Mouse (Mus musculus): ENCODE measurements around the gene Lmna. TPM values are rescaled to one million over a fixed set of nuclear protein-coding genes. Genes with fewer than 3 reads are reported as not detected.
A peak's percentile ranks its signal among the peaks of the same experiment; 100 is the strongest.

Gene Lmna
- polyA plus RNA-seq, 1 experiment from 2014 or later: 57.7 TPM

- peaks cover 59% of the 10 kb centered on the region for H3K4me1 ChIP-seq
- H3K9me3 ChIP-seq: no peaks in the 10 kb centered on the region
- no peak overlapping the region for H3K4me3 ChIP-seq
- H3K36me3 ChIP-seq: no peaks in the 10 kb centered on the region; the same call in 1 of the 2 replicates
- H3K27ac ChIP-seq: peak overlapping the region; percentile 49
- WGBS: 71% methylated on average over 7 of the region's 7 CpGs
- DNase-seq (ENCODE audit: low spot score): no peak
- peaks cover 13% of the 10 kb centered on the region for H3K27me3 ChIP-seq (ENCODE audit: insufficient read depth, poor library complexity, severe bottlenecking)
Measured at GRCm38 (mm10) chr3:88500087-88500486, 9.7 kb downstream of the Lmna start.

DNA sequence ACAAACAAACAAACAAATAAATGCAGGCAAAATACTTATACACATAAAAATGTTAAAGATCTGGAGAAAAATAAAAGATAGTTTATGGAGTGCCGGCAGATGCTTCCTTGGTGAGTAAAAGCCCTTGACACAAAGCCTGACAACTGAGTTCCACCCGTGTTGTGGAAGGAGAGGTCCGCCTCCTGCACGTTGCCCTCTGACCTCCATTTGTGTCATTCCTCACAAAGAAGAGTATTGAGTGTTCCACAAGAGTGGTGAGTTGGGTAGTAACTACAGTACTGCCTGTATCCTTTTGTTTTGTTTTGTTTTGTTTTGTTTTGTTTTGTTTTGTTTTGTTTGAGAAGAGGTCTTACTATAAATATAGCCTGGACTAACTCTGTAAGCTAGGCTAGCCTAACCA, 10.2 kb downstream of the Lmna start:
- Histone ChIP-seq H3K4me1 (peaks cover 63% of the 10 kb centered on the region), H3K9me3 (no peaks in the 10 kb centered on the region), H3K36me3 (no peaks in the 10 kb centered on the region; the same call in 1 of the 2 replicates), H3K4me3 (no peak overlapping the region), H3K27ac (no peak overlapping the region), H3K27me3 (ENCODE audit: insufficient read depth, poor library complexity, severe bottlenecking) (peaks cover 13% of the 10 kb centered on the region)
- 77% methylated on average over 4 of the region's 4 CpGs for WGBS
- no peak for DNase-seq (ENCODE audit: low spot score)

GRCm38 (mm10) chr3:88495741-88496415, 13.9 kb downstream of the Lmna start:
- 79% methylated on average over 10 of the region's 10 CpGs for WGBS
- H3K4me1 ChIP-seq: peaks cover 61% of the 10 kb centered on the region

GRCm38 (mm10) chr3:88494836-88495628, 14.7 kb downstream of the Lmna start:
- no peaks in the 10 kb centered on the region; the same call in 1 of the 2 replicates for H3K36me3 ChIP-seq
- no peak overlapping the region for H3K4me3 ChIP-seq
- H3K27me3 ChIP-seq (ENCODE audit: insufficient read depth, poor library complexity, severe bottlenecking): no peaks in the 10 kb centered on the region
- H3K27ac ChIP-seq: peak overlapping the region; percentile 91
- no peaks in the 10 kb centered on the region for H3K9me3 ChIP-seq
- DNase-seq (ENCODE audit: low spot score): peak; percentile 90
- peaks cover 61% of the 10 kb centered on the region for H3K4me1 ChIP-seq
- WGBS: 36% methylated on average over 9 of the region's 9 CpGs

More at GRCm38 (mm10) chr3:88495741-88496415, 13.9 kb downstream of the Lmna start:
- 0 out of 2 replicates have a peak, but pooled peaks cover under 1% of the 10 kb centered on the region for H3K27me3 ChIP-seq (ENCODE audit: insufficient read depth, poor library complexity, severe bottlenecking)
- no peak overlapping the region for H3K4me3 ChIP-seq
- no peak for DNase-seq (ENCODE audit: low spot score)
- peak overlapping the region; percentile 91 for H3K27ac ChIP-seq
- no peaks in the 10 kb centered on the region; the same call in 1 of the 2 replicates for H3K36me3 ChIP-seq
- H3K9me3 ChIP-seq: no peaks in the 10 kb centered on the region

DNA sequence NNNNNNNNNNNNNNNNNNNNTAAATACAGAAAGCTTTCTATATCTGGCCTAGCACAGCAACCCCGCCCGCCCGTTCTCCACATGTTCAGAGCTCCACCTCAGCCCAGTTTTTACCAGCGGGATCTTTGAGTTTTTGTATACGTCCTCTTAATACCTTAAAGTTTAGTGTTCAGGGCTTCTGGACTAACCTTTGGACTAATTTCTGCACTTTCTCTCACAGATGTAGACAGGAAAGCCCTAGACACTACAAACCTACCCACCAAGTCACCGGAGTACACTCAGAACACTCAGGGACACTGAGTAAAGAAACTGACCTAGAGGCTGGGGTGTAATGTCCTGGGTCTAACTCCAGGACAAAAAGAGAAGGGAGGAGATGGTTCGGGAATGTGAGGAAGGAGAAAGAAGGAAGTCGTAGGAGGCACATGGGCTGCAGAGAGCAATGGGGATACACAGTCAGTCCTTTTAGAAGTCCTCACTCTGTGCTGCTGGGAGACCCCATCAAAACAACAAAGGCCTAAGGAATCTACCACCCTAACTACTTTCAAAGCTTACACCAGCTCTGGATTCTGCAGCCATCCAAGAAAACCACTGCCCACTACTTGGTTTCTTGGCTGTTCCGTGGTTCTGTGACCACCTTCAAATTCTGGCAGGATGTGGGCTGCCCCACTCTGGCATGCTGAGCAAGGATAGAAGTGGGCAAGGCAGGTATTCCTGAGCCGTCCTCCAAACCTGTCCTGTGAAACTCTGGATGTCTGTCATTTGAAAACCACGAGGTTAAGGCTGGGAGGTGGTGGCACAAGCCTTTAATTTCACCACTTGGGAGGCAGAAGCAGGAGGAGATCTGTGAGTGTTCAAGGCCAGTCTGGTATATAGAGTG, 15.8 kb downstream of the Lmna start:
- Histone ChIP-seq H3K4me1 (peaks cover 69% of the 10 kb centered on the region), H3K4me3 (peak overlapping the region; percentile 56), H3K27me3 (ENCODE audit: insufficient read depth, poor library complexity, severe bottlenecking) (no peaks in the 10 kb centered on the region), H3K27ac (peak overlapping the region; percentile 91), H3K36me3 (no peaks in the 10 kb centered on the region; the same call in 1 of the 2 replicates), H3K9me3 (no peaks in the 10 kb centered on the region)
- no peak for DNase-seq (ENCODE audit: low spot score)
- WGBS: 72% methylated on average over 11 of the region's 11 CpGs

DNA sequence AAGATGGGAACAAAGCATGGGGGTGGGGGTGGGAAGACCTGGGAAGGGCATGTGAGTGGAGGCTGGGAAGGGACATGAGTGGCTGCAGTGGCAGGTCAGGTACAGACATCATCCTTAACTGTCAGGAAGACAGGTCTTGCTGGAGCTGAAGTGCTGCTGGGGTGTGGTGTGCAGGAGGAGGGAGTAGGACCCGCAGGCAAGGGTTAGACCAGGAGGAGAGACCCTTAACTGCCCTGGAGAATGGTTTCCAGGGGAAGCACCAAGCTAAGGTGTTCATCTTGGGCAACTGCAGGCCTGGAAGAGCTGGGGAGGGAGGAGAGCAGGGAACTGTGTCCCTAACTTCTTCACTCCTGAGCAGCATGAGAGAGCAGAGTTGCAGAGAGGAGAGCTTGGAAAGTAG, 22.4 kb downstream of the Lmna start:
- Histone ChIP-seq H3K27ac (no peak overlapping the region), H3K27me3 (ENCODE audit: insufficient read depth, poor library complexity, severe bottlenecking) (peaks cover 59% of the 10 kb centered on the region), H3K9me3 (no peaks in the 10 kb centered on the region), H3K4me3 (no peak overlapping the region), H3K36me3 (peaks cover 34% of the 10 kb centered on the region), H3K4me1 (peaks cover 45% of the 10 kb centered on the region)
- DNase-seq (ENCODE audit: low spot score): no peak
- 78% methylated on average over 1 of the region's 1 CpGs for WGBS

DNA sequence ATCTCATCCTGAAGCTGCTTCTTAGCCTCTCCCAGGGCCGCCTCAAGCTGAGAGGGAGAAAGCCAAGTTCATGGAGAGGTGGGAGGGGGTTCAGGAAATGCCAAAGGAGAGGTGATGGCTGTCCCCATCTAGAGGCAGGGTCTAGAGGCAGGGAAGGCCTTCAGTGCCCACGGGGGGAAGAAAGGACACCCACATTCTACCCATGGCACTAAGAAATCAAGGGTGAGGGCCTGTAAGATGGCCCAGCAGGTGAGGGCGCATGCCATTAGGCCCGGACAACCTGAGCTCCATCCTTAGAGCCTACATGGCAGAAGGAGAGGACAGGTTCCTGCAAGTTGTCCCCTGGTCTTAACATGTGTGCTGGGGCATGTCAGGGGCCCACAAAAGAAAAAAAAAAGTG, 22.9 kb downstream of the Lmna start:
- Histone ChIP-seq H3K27me3 (ENCODE audit: insufficient read depth, poor library complexity, severe bottlenecking) (peaks cover 64% of the 10 kb centered on the region), H3K27ac (no peak overlapping the region), H3K36me3 (peaks cover 39% of the 10 kb centered on the region), H3K4me1 (peaks cover 43% of the 10 kb centered on the region), H3K9me3 (no peaks in the 10 kb centered on the region), H3K4me3 (no peak overlapping the region)
- 74% methylated on average over 4 of the region's 4 CpGs for WGBS
- no peak for DNase-seq (ENCODE audit: low spot score)

GRCm38 (mm10) chr3:88486043-88486442, 23.7 kb downstream of the Lmna start:
- Histone ChIP-seq H3K4me3 (no peak overlapping the region), H3K27ac (0 out of 2 replicates have a peak overlapping the region, but pooled peaks have one; percentile 14), H3K9me3 (no peaks in the 10 kb centered on the region), H3K4me1 (peaks cover 41% of the 10 kb centered on the region), H3K27me3 (ENCODE audit: insufficient read depth, poor library complexity, severe bottlenecking) (peaks cover 70% of the 10 kb centered on the region), H3K36me3 (peaks cover 40% of the 10 kb centered on the region)
- WGBS: 68% methylated on average over 5 of the region's 5 CpGs
- no peak for DNase-seq (ENCODE audit: low spot score)

- H3K27ac ChIP-seq: peak overlapping the region; percentile 63
- H3K9me3 ChIP-seq: no peaks in the 10 kb centered on the region
- H3K36me3 ChIP-seq: peaks cover 40% of the 10 kb centered on the region
- peak overlapping the region; percentile 51 for H3K4me3 ChIP-seq
- H3K27me3 ChIP-seq (ENCODE audit: insufficient read depth, poor library complexity, severe bottlenecking): peaks cover 75% of the 10 kb centered on the region
- no peak for DNase-seq (ENCODE audit: low spot score)
- 15% methylated on average over 39 of the region's 39 CpGs for WGBS
- peaks cover 28% of the 10 kb centered on the region for H3K4me1 ChIP-seq
Measured at GRCm38 (mm10) chr3:88484597-88485316, 25.0 kb downstream of the Lmna start.

DNA sequence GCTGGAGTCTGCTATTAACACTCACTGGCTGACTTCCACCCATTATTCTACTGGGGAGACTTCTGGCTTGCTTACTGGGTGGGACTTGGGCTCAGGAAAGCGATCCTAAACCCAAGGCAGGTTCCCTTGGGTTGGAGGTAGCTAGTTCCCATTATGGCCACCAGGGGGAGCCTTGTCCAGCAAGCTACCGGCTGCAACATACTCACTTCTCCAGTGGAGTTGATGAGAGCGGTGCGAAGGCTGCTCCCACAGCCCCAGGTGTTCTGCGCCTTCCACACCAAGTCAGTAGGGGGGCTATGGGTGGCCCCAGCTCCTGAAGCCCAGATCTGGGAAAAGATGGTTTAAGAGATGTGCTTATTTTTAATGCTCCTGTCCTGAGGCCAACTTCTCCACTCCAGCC, 26.1 kb downstream of the Lmna start:
- peaks cover 75% of the 10 kb centered on the region for H3K27me3 ChIP-seq (ENCODE audit: insufficient read depth, poor library complexity, severe bottlenecking)
- DNase-seq (ENCODE audit: low spot score): no peak
- WGBS: 5% methylated on average over 5 of the region's 5 CpGs
- peaks cover 18% of the 10 kb centered on the region for H3K4me1 ChIP-seq
- H3K9me3 ChIP-seq: no peaks in the 10 kb centered on the region
- H3K4me3 ChIP-seq: no peak overlapping the region
- H3K27ac ChIP-seq: peak overlapping the region; percentile 16; the same call in 1 of the 2 replicates
- peaks cover 40% of the 10 kb centered on the region for H3K36me3 ChIP-seq

DNA sequence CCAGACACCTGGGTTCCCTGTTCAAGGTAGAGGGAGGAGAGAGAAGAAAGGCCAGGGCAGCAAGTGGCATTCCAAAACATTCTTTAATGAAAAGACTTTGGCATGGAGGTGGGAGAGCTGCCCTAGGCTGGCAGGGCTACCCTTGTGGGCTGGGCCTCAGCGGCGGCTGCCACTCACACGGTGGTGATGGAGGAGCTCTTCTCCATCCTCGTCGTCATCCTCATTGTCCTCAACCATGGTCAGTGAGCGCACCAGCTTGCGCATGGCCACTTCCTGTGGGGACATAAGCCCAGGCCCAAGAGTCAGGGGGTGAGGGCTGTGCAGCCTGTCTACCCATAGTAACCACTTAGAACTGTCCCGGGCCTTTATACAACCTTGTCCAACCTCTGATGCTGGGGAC, 26.6 kb downstream of the Lmna start:
- peaks cover 14% of the 10 kb centered on the region for H3K4me1 ChIP-seq
- no peaks in the 10 kb centered on the region for H3K9me3 ChIP-seq
- peaks cover 39% of the 10 kb centered on the region for H3K36me3 ChIP-seq
- no peak for DNase-seq (ENCODE audit: low spot score)
- H3K27ac ChIP-seq: 0 out of 2 replicates have a peak overlapping the region, but pooled peaks have one; percentile 16
- peaks cover 74% of the 10 kb centered on the region for H3K27me3 ChIP-seq (ENCODE audit: insufficient read depth, poor library complexity, severe bottlenecking)
- WGBS: 53% methylated on average over 8 of the region's 8 CpGs
- H3K4me3 ChIP-seq: no peak overlapping the region

GRCm38 (mm10) chr3:88482336-88482735, 27.4 kb downstream of the Lmna start:
- Histone ChIP-seq H3K4me3 (no peak overlapping the region), H3K4me1 (peaks cover 17% of the 10 kb centered on the region), H3K9me3 (no peaks in the 10 kb centered on the region), H3K27ac (no peak overlapping the region), H3K27me3 (ENCODE audit: insufficient read depth, poor library complexity, severe bottlenecking) (peaks cover 66% of the 10 kb centered on the region), H3K36me3 (peaks cover 32% of the 10 kb centered on the region)
- no peak for DNase-seq (ENCODE audit: low spot score)
- WGBS: 35% methylated on average over 18 of the region's 18 CpGs

All from heart, embryonic 10.5 days (tissue).